Mouse (Mus musculus): ENCODE results near the gene Gnptg.

Gnptg gene

GRCm38 (mm10) chr17:25188150-25189031 is 51.5 kb downstream of the Gnptg start, which contains the start of gene Unkl:
Unkl (plus strand) TSS chr17:25188397.
- peak; percentile 41 to 45 for DNase-seq (ENCODE audit: low spot score in 2 of 2)

- no peak for DNase-seq (ENCODE audit: low spot score in 2 of 2)
Measured at GRCm38 (mm10) chr17:25187784-25188149, 52.2 kb downstream of the Gnptg start.

- no peak for DNase-seq (ENCODE audit: low spot score in 2 of 2)
Measured at GRCm38 (mm10) chr17:25184961-25185360, 55.0 kb downstream of the Gnptg start.

- DNase-seq (ENCODE audit: low spot score in 2 of 2): peak; percentile 96 to 99
Measured at GRCm38 (mm10) chr17:25184129-25184691, 55.7 kb downstream of the Gnptg start, which contains the start of gene BC003965. BC003965 (plus strand) TSS chr17:25184554.

Data from frontal cortex, postnatal 14 days (tissue).